Mouse (Mus musculus) embryo, embryonic 9.5 days (tissue): Measurements from ENCODE around the gene Csf2.

ENCODE experiments used
- DNase-seq: peaks from one replicate; pipeline ENCODE4 v3.0.0-alpha.2; 2017; ENCODE audit errors: extremely low spot score

The Csf2 gene

GRCm38 (mm10) chr11:54236939-54237338 is 12.5 kb downstream of the Csf2 start:
- no peak for DNase-seq

DNA sequence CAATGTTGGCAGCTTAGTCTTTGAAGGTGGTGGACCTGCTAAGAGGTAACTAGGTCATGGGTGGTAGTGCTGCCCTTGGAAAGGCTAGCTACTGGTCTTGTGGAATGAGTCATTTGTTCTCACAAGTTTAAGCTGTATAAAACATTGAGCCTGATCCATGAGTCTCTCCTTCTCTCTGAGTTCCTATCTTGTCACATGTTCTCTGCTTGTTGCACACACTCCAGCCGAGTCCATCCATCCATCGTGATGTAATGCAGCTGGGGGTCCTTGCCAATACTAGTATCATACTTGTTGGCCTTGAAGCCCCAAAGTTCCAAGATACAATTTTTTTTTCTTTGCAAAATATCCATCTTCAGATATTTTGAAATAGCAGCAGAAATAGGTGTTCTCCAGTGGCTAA is 22.0 kb downstream of the Csf2 start:
- no peak for DNase-seq

DNA sequence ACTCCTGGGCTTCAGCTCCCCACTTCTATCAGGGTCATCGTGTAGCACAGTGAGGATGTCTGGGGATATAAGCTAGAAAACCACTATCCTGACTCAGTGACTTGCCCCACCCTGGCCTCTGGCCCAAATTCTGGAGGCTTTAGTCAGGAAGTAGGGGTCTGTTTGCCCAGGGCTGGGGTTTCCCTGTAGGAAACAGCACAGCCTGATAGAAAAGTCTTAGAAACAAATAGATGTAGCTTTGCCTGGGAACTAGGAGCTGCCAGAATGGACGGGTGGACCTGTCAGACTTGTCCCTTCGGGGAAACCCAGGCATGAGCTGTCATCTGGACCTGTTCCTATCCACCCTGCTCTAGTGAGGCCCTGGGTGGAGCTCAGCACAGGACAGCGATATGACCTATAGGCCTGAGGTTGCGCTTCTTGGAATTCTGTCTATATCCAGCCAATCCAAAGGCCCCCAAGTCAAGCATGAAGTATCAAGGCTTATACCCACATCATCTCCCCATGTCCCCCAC is 24.9 kb downstream of the Csf2 start:
- no peak for DNase-seq

- DNase-seq: no peak
Measured at GRCm38 (mm10) chr11:54223637-54224474, 25.6 kb downstream of the Csf2 start.

DNA sequence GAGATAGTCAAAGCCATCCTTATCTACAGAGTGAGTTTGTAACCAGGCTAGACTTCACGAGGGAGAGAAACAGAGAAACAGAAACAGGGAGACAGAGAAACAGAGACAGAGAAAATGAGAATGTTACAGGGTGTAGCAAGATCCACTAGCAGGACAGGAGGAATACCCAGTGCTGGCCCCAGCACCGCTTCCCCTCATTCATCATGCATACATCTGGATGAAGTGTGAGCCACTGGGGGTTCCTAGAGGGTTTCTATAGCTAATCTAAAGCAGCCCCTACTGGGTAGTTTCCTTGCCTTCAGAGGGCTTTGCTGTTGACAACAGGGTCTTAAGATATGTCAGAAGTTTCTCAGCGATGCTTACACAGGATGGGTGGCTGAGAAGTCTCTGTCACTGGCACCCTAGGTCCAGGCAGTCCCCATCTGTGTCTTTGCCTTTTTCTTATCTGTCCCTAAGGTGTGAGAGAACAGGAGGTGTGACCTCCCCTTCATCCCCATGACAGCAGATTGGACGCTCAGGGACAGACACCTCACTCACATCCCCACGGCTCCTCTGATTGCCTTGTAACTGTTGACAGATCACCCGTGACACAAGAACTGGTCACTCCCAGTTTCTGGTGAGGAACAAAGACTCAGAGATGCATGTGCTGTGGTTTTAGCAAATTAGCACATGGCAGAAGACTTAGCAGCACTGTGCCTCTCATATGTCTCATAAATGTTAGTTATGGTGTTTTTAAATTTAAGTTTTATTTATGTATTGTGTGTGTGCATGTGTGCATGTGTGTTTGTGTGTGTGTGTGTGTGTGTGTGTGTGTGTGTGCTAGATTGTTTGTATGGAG is 29.3 kb downstream of the Csf2 start:
- DNase-seq: no peak

GRCm38 (mm10) chr11:54219191-54219590 is 30.3 kb downstream of the Csf2 start:
- DNase-seq: no peak

- no peak for DNase-seq
Measured at GRCm38 (mm10) chr11:54217384-54217783, 32.1 kb downstream of the Csf2 start.

DNA sequence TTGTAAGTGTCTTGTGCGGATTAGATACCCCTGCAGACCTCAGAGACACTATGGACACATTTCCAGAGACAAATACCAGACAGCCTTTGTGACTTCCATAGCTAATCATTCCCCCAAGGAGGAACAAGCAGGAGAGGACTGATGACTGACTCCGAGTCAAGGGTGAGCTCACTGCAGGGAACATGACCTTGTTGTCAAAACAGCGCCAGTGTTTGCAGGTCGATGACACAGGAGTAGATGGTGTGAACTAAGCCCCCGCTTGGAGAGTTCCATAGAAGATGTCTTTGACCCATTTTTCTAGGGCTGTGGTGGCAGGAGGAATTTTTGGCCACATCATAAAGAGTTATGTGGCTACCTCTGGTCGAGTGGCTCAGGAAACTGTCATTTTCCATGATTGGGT is 33.4 kb downstream of the Csf2 start:
- no peak for DNase-seq

DNA sequence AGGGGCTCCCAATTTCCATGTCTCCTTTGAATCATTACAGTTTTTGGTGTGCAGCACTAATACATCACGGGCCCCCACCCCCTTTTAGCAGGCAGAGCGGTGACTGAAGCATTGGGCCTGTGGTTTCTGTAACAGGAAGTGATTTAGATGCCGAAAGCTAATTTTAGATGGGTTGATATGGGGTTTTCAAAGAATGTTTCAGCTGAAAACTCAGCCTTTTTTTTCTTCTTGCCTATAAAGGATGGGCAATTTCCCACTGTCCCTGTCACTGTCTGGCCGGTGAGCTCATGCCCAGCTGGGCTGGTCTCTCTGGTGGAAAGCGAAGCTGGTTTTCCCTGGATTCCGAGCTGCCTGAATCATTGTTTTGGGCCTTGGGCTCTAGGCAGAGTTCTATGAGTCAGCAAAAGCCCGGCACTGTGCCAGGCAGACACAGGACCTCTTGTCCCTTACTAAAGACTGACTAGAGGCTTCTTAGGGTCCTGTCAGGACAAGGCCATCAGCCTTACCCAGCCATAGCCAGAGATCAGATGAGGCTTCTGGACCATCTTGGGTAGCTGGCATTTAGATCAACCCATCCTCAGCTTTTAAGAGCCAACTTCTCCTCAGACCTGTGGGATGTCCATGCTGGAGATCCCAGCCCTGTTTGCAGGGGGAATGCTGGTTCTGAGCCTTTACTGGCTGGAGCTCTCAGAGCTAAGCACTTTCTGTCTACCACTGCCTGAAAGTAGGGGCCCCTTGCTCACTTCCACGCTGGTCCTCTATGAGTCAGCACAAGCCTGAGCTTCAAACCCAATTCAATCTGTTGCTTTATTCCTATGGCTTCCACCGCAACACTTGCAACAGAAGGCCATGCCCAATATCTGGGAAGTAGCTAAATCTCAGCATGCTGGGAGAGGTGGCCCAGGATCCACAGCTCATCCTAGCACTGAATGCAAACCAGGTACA is 34.7 kb downstream of the Csf2 start:
- DNase-seq: no peak

DNA sequence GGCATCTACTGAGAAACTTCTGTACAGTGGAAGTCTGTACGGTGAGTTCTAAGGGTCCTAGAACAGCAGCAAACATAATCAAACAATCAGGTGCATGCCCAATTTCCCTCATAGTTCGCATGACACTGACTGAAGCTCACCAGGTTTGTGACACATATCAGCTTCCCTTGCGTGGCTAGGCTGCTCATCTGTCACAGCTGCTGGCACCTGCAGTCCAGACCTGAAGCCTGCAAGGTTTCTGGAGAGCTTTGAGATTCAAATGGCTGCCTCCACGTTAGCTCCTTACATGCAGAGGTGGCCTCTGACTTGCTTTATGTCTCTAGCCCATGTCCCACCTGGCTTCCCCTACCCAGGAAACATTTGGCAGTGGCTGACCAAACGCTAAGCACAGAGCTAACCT is 35.8 kb downstream of the Csf2 start:
- DNase-seq: no peak

DNA sequence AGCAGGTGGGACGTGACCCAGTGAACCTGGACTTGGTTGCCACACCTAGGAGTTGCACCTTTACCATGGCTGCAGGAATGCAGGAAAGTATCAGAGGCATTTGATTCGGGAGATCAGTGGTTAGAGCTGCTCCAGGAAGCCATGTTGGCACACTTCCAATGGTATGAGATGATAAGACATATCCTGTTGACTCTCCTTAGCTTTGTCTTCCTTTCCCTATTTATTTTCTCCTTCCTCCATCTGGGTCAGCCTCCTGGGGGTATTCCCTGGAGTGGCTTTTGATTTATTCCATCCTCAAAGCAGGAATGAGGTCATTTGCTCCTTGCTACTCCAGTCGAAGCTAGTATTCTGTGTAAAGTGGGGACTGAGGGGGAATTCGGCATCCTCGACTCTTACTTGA is 42.5 kb downstream of the Csf2 start:
- no peak for DNase-seq

GRCm38 (mm10) chr11:54205366-54205765 is 44.1 kb downstream of the Csf2 start:
- DNase-seq: no peak

- DNase-seq: no peak
Measured at GRCm38 (mm10) chr11:54204781-54205180, 44.7 kb downstream of the Csf2 start.

DNA sequence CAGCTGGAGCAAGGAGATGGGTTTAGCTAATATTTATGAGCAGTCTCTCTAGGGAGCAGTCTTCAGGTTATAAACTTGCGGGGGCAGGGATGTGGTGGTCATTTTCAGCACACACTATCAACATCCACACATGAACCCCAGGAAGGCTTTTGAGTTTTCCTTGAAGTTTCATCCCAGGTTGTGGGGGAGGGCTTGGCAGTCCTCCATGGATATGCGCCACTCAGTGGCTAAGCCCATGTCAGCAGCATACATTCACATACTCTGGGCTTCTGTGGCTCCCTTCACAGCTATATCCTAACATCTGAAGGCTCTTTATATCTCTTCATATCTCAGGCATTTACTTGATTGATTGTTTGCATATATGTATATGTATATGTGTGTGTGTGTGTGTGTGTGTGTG is 46.3 kb downstream of the Csf2 start:
- DNase-seq: no peak

- DNase-seq: no peak
Measured at GRCm38 (mm10) chr11:54201881-54202685, 47.4 kb downstream of the Csf2 start.

DNA sequence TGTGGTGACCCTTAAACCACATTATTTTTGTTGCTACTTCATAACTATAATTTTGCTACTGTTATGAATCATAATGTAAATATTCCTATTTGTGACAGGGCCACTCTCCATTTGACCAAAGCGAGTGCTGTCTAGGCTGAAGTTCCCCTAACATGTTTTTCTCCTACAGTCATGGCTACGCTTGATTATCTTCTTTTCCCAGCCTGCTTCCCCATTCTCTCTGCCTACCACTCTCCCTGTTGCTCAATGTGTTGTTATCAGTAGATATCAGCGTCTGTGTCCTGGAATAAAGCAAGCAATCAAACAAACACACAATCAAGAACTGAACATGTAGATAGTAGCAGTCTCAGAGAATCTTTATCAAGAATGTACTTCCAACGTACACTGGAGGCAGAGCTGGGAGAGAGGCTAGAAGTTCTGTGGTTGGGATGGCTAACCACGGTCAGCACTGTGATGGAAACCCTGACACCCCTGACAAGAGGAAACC is 48.1 kb downstream of the Csf2 start:
- DNase-seq: no peak
